In genomic region chr19:32523769-32524515, GRCm38 (mm10) we compare ENCODE assay signal across 9 mouse cellular contexts. TPM values are rescaled to one million over a fixed set of nuclear protein-coding genes. Genes with fewer than 3 reads are reported as not detected.
A peak's percentile ranks its signal among the peaks of the same experiment; 100 is the strongest.
DNase-seq lines count a peak whose midpoint lies in the region; ATAC-seq and TF ChIP-seq lines count a peak whose summit lies in the region.
"Had no signal": no experiment of that assay in that cellular context is flagged by ENCODE, and none has a peak within 500 bp of the region (broad histone marks: within the 10 kb centered on the region; RNA-seq: fewer than 3 reads in every experiment).

No protein-coding gene starts in this region.

- TF ChIP-seq CTCF in intestine, postnatal 0 days (IDR thresholded peaks at IDR 0.05; ENCODE audit: low read depth) = no peak

- no peak overlapping the region for H3K9ac ChIP-seq in intestine, postnatal 0 days (ENCODE audit: low read depth, low read length)
- no peak overlapping the region for H3K9ac ChIP-seq in forebrain, embryonic 15.5 days (replicated peaks)

- no peaks in the 10 kb centered on the region for H3K36me3 ChIP-seq in intestine, postnatal 0 days (ENCODE audit: control insufficient read depth, insufficient read depth)
- H3K36me3 ChIP-seq in forebrain, embryonic 15.5 days = no peaks in the 10 kb centered on the region

- no peaks in the 10 kb centered on the region for H3K27me3 ChIP-seq in intestine, postnatal 0 days (replicated peaks; ENCODE audit: control insufficient read depth, insufficient read depth, low read length)
- H3K27me3 ChIP-seq in forebrain, embryonic 15.5 days = no peaks in the 10 kb centered on the region

- 62% methylated on average over 14 of the region's 14 CpGs for WGBS in intestine, postnatal 0 days
- WGBS in forebrain, embryonic 15.5 days = 82% methylated on average over 14 of the region's 14 CpGs

- no peak overlapping the region for H3K4me3 ChIP-seq in intestine, postnatal 0 days (ENCODE audit: low read depth, low read length)
- no peak overlapping the region for H3K4me3 ChIP-seq in forebrain, embryonic 15.5 days

- H3K4me2 ChIP-seq in intestine, postnatal 0 days (replicated peaks; ENCODE audit: low read depth) = no peak overlapping the region
- no peak overlapping the region for H3K4me2 ChIP-seq in forebrain, embryonic 15.5 days (replicated peaks)

- peak; percentile 5 for DNase-seq in lung, postnatal 36 days
- DNase-seq in lung, postnatal 14 days = no peak
- peak; percentile 71 for DNase-seq in thymus, postnatal 4 days
- no peak for DNase-seq in spleen, adult 12 weeks (ENCODE audit: low spot score)
- DNase-seq in adrenal gland, postnatal 14 days = no peak
- DNase-seq: cerebellum, adult 9-11 months had no signal

- H3K4me1 ChIP-seq in intestine, postnatal 0 days (replicated peaks; ENCODE audit: control insufficient read depth, insufficient read depth, low read length) = peaks cover 5% of the 10 kb centered on the region; the same call in 1 of the 2 replicates
- no peaks in the 10 kb centered on the region for H3K4me1 ChIP-seq in forebrain, embryonic 15.5 days

- H3K9me3 ChIP-seq in intestine, postnatal 0 days (ENCODE audit: control insufficient read depth) = peaks cover 3% of the 10 kb centered on the region; the same call in 1 of the 2 replicates
- no peaks in the 10 kb centered on the region for H3K9me3 ChIP-seq in forebrain, embryonic 15.5 days

- peak overlapping the region; percentile 67 for H3K27ac ChIP-seq in intestine, postnatal 0 days (ENCODE audit: low read depth, low read length)
- H3K27ac ChIP-seq in forebrain, embryonic 15.5 days (replicated peaks) = no peak overlapping the region

- peak; percentile 74 for ATAC-seq in intestine, postnatal 0 days
- peak; percentile 98 for ATAC-seq in megakaryocyte progenitor cell, adult 5-6 weeks (replicated peaks; ENCODE audit: poor library complexity)
- no peak for ATAC-seq in forebrain, embryonic 15.5 days (replicated peaks)

RNA-seq across cellular contexts. Expression of gene Minpp1, which starts 38.4 kb away (rescaled TPM):
- 62.3 and 68.7 TPM in 2 replicates for polyA plus RNA-seq in intestine, postnatal 0 days (2015; fragmentation: Nextera tagmentation; extraction: Ambion mirVana)
- total RNA-seq in megakaryocyte progenitor cell, adult 5-6 weeks (2015) = 58.3 and 67.6 TPM in 2 replicates
- total RNA-seq in megakaryocyte progenitor cell, adult 5-6 weeks (2017) = 45.6 and 53.2 TPM in 2 replicates
- polyA plus RNA-seq in forebrain, embryonic 15.5 days (2015; fragmentation: Nextera tagmentation; extraction: Ambion mirVana) = 48.6 and 50.0 TPM in 2 replicates
- 31.8 and 34.9 TPM in 2 replicates for total RNA-seq in adrenal gland, postnatal 14 days (2021)

RNA-seq across cellular contexts. Expression of gene Rpl9-ps6, which starts 57.6 kb away (rescaled TPM):
- polyA plus RNA-seq in intestine, postnatal 0 days (2015; fragmentation: Nextera tagmentation; extraction: Ambion mirVana) = 89.1 and 99.6 TPM in 2 replicates
- 253 and 285 TPM in 2 replicates for total RNA-seq in megakaryocyte progenitor cell, adult 5-6 weeks (2015)
- 104 and 124 TPM in 2 replicates for total RNA-seq in megakaryocyte progenitor cell, adult 5-6 weeks (2017)
- 63.1 and 70.5 TPM in 2 replicates for polyA plus RNA-seq in forebrain, embryonic 15.5 days (2015; fragmentation: Nextera tagmentation; extraction: Ambion mirVana)
- total RNA-seq in adrenal gland, postnatal 14 days (2021) = 59.3 and 74.3 TPM in 2 replicates

Comparison
In these comparisons a context has a peak if more than half of its experiments do, and no peak if none do; other contexts are left out.
1. DNase-seq: peak in lung, postnatal 36 days (single experiment) and thymus, postnatal 4 days (single experiment); none in lung, postnatal 14 days (single experiment), spleen, adult 12 weeks (single experiment) and adrenal gland, postnatal 14 days (single experiment).